Mouse (Mus musculus): ENCODE results near the gene Als2. TPM values are rescaled to one million over a fixed set of nuclear protein-coding genes. Genes with fewer than 3 reads are reported as not detected.

Als2 gene
- polyA plus RNA-seq, 1 experiment from 2014 or later, result 3.4 TPM

DNA sequence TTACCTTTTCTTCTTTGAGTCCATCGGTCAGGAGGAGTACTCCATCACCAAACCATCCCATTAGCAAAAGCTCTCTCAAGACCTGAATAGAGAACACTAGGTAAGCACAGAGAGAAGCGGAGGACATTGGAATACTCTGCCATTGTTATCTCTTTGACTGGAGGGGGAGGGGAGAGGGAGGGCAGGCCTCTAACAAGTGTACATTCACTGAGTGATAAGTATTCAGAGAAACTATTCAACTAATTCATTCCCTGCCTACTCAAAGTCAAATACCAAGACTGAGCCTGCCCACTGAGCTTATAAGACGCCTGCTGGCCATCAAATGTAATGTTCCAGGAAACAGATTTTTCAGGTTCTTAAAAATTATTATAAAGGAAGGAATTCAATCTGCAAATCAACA, 16.7 kb downstream of the Als2 start:
- ATAC-seq, result no peak
- Histone ChIP-seq H3K4me2 (replicated peaks; ENCODE audit: low read depth, low read length) (no peak overlapping the region), H3K9me3 (ENCODE audit: low read length) (no peaks in the 10 kb centered on the region)

DNA sequence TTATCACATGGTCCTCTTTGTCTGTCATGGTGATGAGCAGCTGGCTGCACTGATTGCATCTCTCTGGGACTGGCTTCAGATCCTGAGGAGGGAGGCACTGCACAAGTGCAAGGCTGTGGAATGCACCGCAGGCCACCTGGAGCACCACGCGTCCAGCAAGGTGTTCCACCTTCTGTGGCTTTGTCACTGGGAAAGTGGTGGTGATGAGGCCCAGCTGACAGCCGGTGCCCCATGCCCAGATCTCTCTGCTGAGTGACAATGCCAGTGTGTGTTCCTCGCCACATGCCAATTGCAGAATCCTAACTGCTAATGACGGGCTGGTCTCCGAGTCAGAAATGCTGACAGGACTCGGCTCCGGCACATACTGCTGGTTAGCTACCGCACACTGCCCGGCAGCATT, 21.6 kb downstream of the Als2 start:
- Histone ChIP-seq H3K27ac (ENCODE audit: low read length) (no peak overlapping the region), H3K9me3 (ENCODE audit: low read length) (no peaks in the 10 kb centered on the region), H3K4me1 (ENCODE audit: insufficient read depth, low read depth, low read length) (no peaks in the 10 kb centered on the region), H3K4me3 (ENCODE audit: low read depth, low read length) (no peak overlapping the region), H3K4me2 (replicated peaks; ENCODE audit: low read depth, low read length) (no peak overlapping the region), H3K9ac (replicated peaks; ENCODE audit: low read depth) (no peak overlapping the region), H3K27me3 (replicated peaks; ENCODE audit: insufficient read depth, low read length) (no peaks in the 10 kb centered on the region), H3K36me3 (ENCODE audit: insufficient read depth, low read length) (no peaks in the 10 kb centered on the region)
- DNase-seq (ENCODE audit: low spot score) (no peak), ATAC-seq (no peak)
- TF ChIP-seq EP300 (IDR thresholded peaks at IDR 0.05), result no peak
- no peak for TF ChIP-seq CTCF (IDR thresholded peaks at IDR 0.05)
- 95% methylated on average over 11 of the region's 11 CpGs for WGBS

More for the DNA sequence above, 16.7 kb downstream of the Als2 start:
- TF ChIP-seq CTCF (IDR thresholded peaks at IDR 0.05) (peak; percentile 23), EP300 (IDR thresholded peaks at IDR 0.05) (no peak)
- H3K27ac ChIP-seq (ENCODE audit: low read length), result no peak overlapping the region
- no peaks in the 10 kb centered on the region for H3K4me1 ChIP-seq (ENCODE audit: insufficient read depth, low read depth, low read length)
- 87% methylated on average over 3 of the region's 3 CpGs for WGBS
- H3K4me3 ChIP-seq (ENCODE audit: low read depth, low read length), result no peak overlapping the region
- DNase-seq (ENCODE audit: low spot score), result no peak
- H3K27me3 ChIP-seq (replicated peaks; ENCODE audit: insufficient read depth, low read length), result no peaks in the 10 kb centered on the region
- H3K9ac ChIP-seq (replicated peaks; ENCODE audit: low read depth), result no peak overlapping the region
- H3K36me3 ChIP-seq (ENCODE audit: insufficient read depth, low read length), result no peaks in the 10 kb centered on the region

DNA sequence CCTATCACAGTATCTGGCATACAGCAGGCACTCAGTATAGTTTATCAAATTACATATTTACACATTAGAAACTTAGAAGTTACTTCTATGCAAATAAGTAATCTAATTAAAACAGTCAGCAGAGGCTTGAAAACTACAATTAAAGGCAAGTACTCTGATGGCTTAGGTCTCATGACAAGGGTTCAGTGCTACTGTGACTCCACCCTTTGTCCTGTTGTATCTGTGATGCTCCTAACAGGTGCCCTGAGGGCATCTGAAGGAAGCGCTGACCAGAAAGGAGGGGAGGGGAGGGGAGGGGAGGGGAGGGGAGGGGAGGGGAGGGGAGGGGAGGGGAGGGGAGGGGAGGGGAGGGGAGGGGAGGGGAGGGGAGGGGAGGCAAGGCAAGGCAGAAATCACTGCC, 24.1 kb downstream of the Als2 start:
- no CpG with 5 or more reads among the region's 1 CpGs for WGBS
- no peaks in the 10 kb centered on the region for H3K27me3 ChIP-seq (replicated peaks; ENCODE audit: insufficient read depth, low read length)
- no peak overlapping the region for H3K27ac ChIP-seq (ENCODE audit: low read length)
- TF ChIP-seq CTCF (IDR thresholded peaks at IDR 0.05) (no peak), EP300 (IDR thresholded peaks at IDR 0.05) (no peak)
- ATAC-seq, result no peak
- DNase-seq (ENCODE audit: low spot score), result no peak
- no peaks in the 10 kb centered on the region for H3K4me1 ChIP-seq (ENCODE audit: insufficient read depth, low read depth, low read length)
- H3K9ac ChIP-seq (replicated peaks; ENCODE audit: low read depth), result no peak overlapping the region
- no peaks in the 10 kb centered on the region for H3K9me3 ChIP-seq (ENCODE audit: low read length)
- H3K4me3 ChIP-seq (ENCODE audit: low read depth, low read length), result no peak overlapping the region
- H3K36me3 ChIP-seq (ENCODE audit: insufficient read depth, low read length), result no peaks in the 10 kb centered on the region
- H3K4me2 ChIP-seq (replicated peaks; ENCODE audit: low read depth, low read length), result no peak overlapping the region

DNA sequence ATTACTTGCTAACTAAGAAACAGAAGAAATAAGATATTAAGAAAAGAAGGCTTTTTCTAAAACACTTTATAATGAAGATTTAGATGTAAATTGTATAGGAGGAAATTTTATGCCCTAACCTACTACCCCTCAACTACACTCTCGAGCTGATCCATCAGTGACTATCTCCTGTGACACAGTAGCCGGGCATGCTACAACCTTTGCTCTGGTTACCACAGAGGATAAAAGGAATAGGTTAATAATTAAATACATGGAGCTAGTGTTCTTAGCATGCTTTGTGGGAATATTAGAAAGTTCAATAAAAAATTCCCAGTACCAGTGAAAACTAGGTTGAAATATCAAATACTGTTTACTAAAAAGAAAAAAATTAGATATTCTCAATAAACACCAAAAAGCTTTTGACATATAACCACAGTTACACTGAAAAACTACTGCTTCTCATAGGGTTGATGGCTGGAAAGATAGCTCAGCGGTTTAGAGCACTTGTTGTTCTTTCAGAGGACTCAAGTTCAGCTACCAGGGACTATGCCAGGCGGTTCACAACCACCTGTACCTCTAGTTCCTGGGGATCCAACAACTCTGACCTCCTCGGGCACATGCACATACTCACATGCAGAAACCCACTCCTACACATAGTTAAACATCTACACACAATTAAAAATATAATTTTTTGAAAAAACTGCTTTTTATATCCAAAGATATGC, 24.8 kb downstream of the Als2 start:
- no peak overlapping the region for H3K4me2 ChIP-seq (replicated peaks; ENCODE audit: low read depth, low read length)
- no peaks in the 10 kb centered on the region for H3K36me3 ChIP-seq (ENCODE audit: insufficient read depth, low read length)
- no peaks in the 10 kb centered on the region for H3K4me1 ChIP-seq (ENCODE audit: insufficient read depth, low read depth, low read length)
- ATAC-seq (no peak), DNase-seq (ENCODE audit: low spot score) (no peak)
- H3K4me3 ChIP-seq (ENCODE audit: low read depth, low read length), result no peak overlapping the region
- no peak for TF ChIP-seq CTCF (IDR thresholded peaks at IDR 0.05)
- TF ChIP-seq EP300 (IDR thresholded peaks at IDR 0.05), result no peak
- H3K9me3 ChIP-seq (ENCODE audit: low read length), result no peaks in the 10 kb centered on the region
- H3K27ac ChIP-seq (ENCODE audit: low read length), result no peak overlapping the region
- H3K9ac ChIP-seq (replicated peaks; ENCODE audit: low read depth), result no peak overlapping the region
- 62% methylated on average over 5 of the region's 5 CpGs for WGBS
- no peaks in the 10 kb centered on the region for H3K27me3 ChIP-seq (replicated peaks; ENCODE audit: insufficient read depth, low read length)

DNA sequence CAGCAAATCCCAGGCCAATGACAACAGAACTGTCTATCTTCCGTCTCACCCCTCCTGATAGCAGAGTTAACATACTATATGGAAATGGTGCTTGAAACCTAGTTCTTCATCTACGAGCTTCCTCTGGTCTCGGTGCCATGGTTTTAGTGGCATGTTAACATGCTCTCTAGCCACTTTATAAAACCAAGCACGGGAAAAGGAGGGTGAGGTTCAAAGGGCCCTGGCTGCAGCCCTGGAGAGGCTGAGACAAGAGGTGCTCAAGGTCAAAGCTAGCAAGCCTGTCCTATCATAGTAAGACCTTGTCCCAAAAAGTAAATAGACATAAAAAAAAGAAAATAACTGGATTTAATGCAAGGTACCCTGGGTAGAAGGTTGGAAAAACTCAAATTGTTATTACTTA, 25.4 kb downstream of the Als2 start:
- Histone ChIP-seq H3K9me3 (ENCODE audit: low read length) (no peaks in the 10 kb centered on the region), H3K4me3 (ENCODE audit: low read depth, low read length) (no peak overlapping the region), H3K27me3 (replicated peaks; ENCODE audit: insufficient read depth, low read length) (no peaks in the 10 kb centered on the region), H3K27ac (ENCODE audit: low read length) (no peak overlapping the region), H3K36me3 (ENCODE audit: insufficient read depth, low read length) (no peaks in the 10 kb centered on the region), H3K9ac (replicated peaks; ENCODE audit: low read depth) (no peak overlapping the region), H3K4me1 (ENCODE audit: insufficient read depth, low read depth, low read length) (no peaks in the 10 kb centered on the region), H3K4me2 (replicated peaks; ENCODE audit: low read depth, low read length) (no peak overlapping the region)
- no peak for TF ChIP-seq CTCF (IDR thresholded peaks at IDR 0.05)
- no peak for TF ChIP-seq EP300 (IDR thresholded peaks at IDR 0.05)
- ATAC-seq (peak; percentile 54; the same call in 1 of the 2 replicates), DNase-seq (ENCODE audit: low spot score) (no peak)
- WGBS, result 64% methylated on average over 4 of the region's 4 CpGs

DNA sequence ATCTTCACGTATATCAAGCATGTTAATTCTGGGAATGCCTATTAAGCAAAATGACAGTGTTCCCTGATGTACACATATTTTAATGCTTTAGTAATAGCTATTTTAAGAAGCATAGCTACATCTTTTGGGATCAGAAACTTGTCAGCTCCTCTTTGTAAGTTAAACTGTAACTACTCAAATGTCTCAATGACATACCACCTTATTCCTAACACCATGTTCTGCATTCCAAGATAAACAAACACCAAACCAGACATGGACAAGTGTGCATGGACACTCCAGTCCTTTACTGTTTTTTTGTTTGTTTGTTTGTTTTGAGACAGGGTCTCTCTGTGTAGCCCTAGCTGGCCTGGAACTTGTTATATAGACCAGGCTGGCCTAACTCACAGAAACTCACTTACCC, 28.7 kb downstream of the Als2 start:
- no peak overlapping the region for H3K4me3 ChIP-seq (ENCODE audit: low read depth, low read length)
- 88% methylated on average over 1 of the region's 1 CpGs for WGBS
- DNase-seq (ENCODE audit: low spot score), result no peak
- no peaks in the 10 kb centered on the region for H3K4me1 ChIP-seq (ENCODE audit: insufficient read depth, low read depth, low read length)
- H3K27me3 ChIP-seq (replicated peaks; ENCODE audit: insufficient read depth, low read length), result no peaks in the 10 kb centered on the region
- no peaks in the 10 kb centered on the region for H3K9me3 ChIP-seq (ENCODE audit: low read length)
- no peak for TF ChIP-seq EP300 (IDR thresholded peaks at IDR 0.05)
- no peak for TF ChIP-seq CTCF (IDR thresholded peaks at IDR 0.05)
- H3K27ac ChIP-seq (ENCODE audit: low read length), result no peak overlapping the region
- no peak overlapping the region for H3K4me2 ChIP-seq (replicated peaks; ENCODE audit: low read depth, low read length)
- ATAC-seq, result no peak
- H3K9ac ChIP-seq (replicated peaks; ENCODE audit: low read depth), result no peak overlapping the region
- H3K36me3 ChIP-seq (ENCODE audit: insufficient read depth, low read length), result no peaks in the 10 kb centered on the region

All from lung, postnatal 0 days (tissue).